Mouse (Mus musculus) kidney, postnatal 0 days (tissue): Measurements from ENCODE around the gene Rnf152. TPM values are rescaled to one million over a fixed set of nuclear protein-coding genes. Genes with fewer than 3 reads are reported as not detected.
A peak's percentile ranks its signal among the peaks of the same experiment; 100 is the strongest.

ENCODE experiments used
- ATAC-seq: fragments of 200-750 bp; cut with Nextera tagmentation; replicated peaks from 2 replicates; pipeline ENCODE4 v1.8.0; 2017; ENCODE audit warnings: low read depth, moderate number of reproducible peaks, moderate TSS enrichment, moderate library complexity; ENCODE audit not compliant: low FRiP score
- DNase-seq: peaks from one replicate; pipeline ENCODE4 v3.0.0-alpha.2; 2016; ENCODE audit warnings: low spot score
- H3K27ac ChIP-seq: fragments of 300-500 bp; sonication (generic); 2 replicates; pipeline ENCODE4 v1.5.1; 2014; ENCODE audit warnings: mild to moderate bottlenecking
- H3K27me3 ChIP-seq: fragments of 300-500 bp; sonication (generic); 2 replicates; pipeline ENCODE4 v1.6.1; 2014; ENCODE audit warnings: low read length, mixed read lengths; ENCODE audit not compliant: insufficient read depth
- H3K36me3 ChIP-seq: fragments of 300-500 bp; sonication (generic); 2 replicates; pipeline ENCODE4 v1.6.1; 2014; ENCODE audit warnings: low read length, mixed read lengths; ENCODE audit not compliant: insufficient read depth
- H3K4me1 ChIP-seq: fragments of 300-500 bp; sonication (generic); replicated peaks from 2 replicates; pipeline ENCODE4 v1.6.1; 2014; ENCODE audit warnings: antibody characterized with exemption, low read length, mixed read lengths; ENCODE audit not compliant: insufficient read depth
- H3K4me2 ChIP-seq: fragments of 300-500 bp; sonication (generic); 2 replicates; pipeline ENCODE4 v1.6.1; 2014; ENCODE audit warnings: mild to moderate bottlenecking, low read length, moderate library complexity, mixed read lengths
- H3K4me3 ChIP-seq: fragments of 300-500 bp; sonication (generic); replicated peaks from 2 replicates; pipeline ENCODE4 v1.5.1; 2014; ENCODE audit warnings: low read depth, low read length
- H3K9ac ChIP-seq: fragments of 300-500 bp; sonication (generic); 2 replicates; pipeline ENCODE4 v1.6.1; 2014; ENCODE audit warnings: low read depth, low read length
- H3K9me3 ChIP-seq: fragments of 300-500 bp; sonication (generic); replicated peaks from 2 replicates; pipeline ENCODE4 v1.6.1; 2016; ENCODE audit warnings: low read length, inconsistent platforms, mixed read lengths
- CTCF ChIP-seq: IDR thresholded peaks from 2 replicates; pipeline ENCODE4 v1.5.1; 2016; ENCODE audit warnings: antibody characterized with exemption, low read depth, mild to moderate bottlenecking, moderate library complexity
- WGBS: fragments of 180-500 bp; shearing (Covaris S2); extraction: QIAGEN DNeasy Blood & Tissue Kit; methylation state at CpG from one replicate; pipeline ENCODE4 v1.1.7; 2014; 5-methylcytosine and 5-hydroxymethylcytosine counted together
- polyA plus RNA-seq: library from polyadenylated mRNA; unstranded; fragments of >200 nt; fragmentation: Nextera tagmentation; extraction: Ambion mirVana; gene quantifications from 2 replicates; pipeline ENCODE4 v1.2.1, GENCODE M21; 2015

Gene Rnf152
- polyA plus RNA-seq, 1 experiment from 2014 or later: 2.0 TPM

DNA sequence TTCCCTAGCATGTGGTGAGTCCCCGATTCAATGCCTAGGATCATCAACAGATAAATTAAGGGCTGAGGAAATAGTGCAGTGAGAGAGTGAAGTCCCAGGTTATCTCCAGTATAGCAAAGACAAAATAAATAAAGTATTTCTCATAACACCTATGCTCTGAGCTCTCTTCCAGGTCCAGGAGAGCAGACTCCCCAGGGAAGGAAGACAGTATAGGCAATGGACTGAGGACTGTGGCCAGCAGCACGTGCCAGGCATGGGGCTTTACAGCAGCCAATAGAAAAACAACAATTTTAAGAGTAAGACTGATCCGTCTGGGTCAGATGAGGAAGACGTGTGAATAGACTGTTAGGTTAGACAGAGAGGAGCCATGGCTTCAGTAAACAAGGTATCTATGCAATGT lies 69.0 kb downstream of the Rnf152 start:
- H3K4me3 ChIP-seq: no peak overlapping the region
- no peak for ATAC-seq
- H3K36me3 ChIP-seq: no peaks in the 10 kb centered on the region
- no peaks in the 10 kb centered on the region for H3K9me3 ChIP-seq
- DNase-seq: no peak
- H3K4me2 ChIP-seq: no peak overlapping the region
- WGBS: 66% methylated on average over 4 of the region's 4 CpGs
- no peaks in the 10 kb centered on the region for H3K4me1 ChIP-seq
- TF ChIP-seq CTCF: no peak
- no peak overlapping the region for H3K9ac ChIP-seq
- no peak overlapping the region for H3K27ac ChIP-seq
- H3K27me3 ChIP-seq: no peaks in the 10 kb centered on the region

DNA sequence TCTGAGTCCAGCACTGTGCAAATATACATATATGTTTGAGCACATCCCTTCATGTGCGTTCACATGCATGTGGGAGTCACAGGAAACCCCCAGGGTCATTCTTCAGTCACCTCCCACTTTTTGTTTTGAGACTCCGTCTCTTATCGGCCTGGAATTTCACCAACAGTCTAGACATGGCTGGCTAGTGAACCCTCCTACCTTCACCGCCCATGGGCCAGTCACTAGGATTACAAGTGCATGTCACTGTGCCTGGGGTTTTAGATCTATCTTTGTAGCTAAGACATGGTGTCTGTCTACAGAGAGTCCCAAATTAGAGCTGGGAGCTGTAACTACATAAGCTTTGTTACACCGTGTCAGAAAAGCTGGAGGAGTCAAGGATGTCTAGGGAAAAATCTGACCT lies 69.6 kb downstream of the Rnf152 start:
- Histone ChIP-seq H3K4me1 (no peaks in the 10 kb centered on the region), H3K9me3 (no peaks in the 10 kb centered on the region), H3K27ac (no peak overlapping the region), H3K36me3 (no peaks in the 10 kb centered on the region), H3K27me3 (no peaks in the 10 kb centered on the region), H3K9ac (no peak overlapping the region), H3K4me2 (no peak overlapping the region), H3K4me3 (no peak overlapping the region)
- ATAC-seq (no peak), DNase-seq (no peak)
- TF ChIP-seq CTCF: no peak
- 46% methylated on average over 5 of the region's 5 CpGs for WGBS

DNA sequence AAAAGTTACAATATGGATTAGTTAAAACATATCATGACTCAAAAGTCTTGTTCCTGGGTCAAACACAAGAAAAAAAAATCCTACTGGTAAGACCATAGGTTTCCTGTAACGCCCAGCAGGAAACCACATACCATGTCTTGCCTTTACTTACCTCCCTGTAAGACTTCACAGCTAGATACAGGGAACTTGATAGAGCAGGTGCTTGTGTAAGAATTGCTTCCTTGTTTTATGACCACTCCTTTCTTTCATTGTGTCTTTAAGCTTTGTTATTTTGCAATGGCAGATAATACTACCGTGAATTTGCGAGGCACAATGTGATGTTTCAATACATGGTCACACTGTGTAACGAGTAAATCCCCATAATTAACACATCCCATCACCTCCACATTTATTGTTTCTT lies 71.5 kb downstream of the Rnf152 start:
- H3K27me3 ChIP-seq: no peaks in the 10 kb centered on the region
- WGBS: 93% methylated on average over 4 of the region's 4 CpGs
- H3K4me1 ChIP-seq: no peaks in the 10 kb centered on the region
- no peak for TF ChIP-seq CTCF
- no peak overlapping the region for H3K4me3 ChIP-seq
- H3K27ac ChIP-seq: no peak overlapping the region
- ATAC-seq (no peak), DNase-seq (no peak)
- H3K36me3 ChIP-seq: no peaks in the 10 kb centered on the region
- no peak overlapping the region for H3K9ac ChIP-seq
- H3K9me3 ChIP-seq: no peaks in the 10 kb centered on the region
- no peak overlapping the region for H3K4me2 ChIP-seq

DNA sequence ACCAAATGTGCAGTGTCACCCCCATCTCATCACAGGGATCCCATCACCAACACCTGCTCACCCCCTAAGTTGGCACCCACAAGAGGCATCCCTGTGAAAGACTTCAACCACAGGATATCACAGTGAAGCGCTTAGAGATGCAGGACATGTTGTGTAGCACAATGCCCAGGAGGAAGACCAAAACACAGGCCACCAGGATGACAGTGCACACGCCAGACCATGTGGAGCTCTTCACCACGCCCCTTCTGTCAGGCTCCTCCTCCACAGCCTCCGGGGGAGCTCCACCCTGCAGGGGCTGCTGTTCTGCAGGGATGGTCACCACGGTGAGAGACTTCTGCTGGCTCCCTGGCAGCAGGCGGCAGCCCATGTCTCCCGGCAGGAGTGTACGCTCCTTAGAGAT lies 72.4 kb downstream of the Rnf152 start:
- Histone ChIP-seq H3K36me3 (no peaks in the 10 kb centered on the region), H3K9me3 (no peaks in the 10 kb centered on the region), H3K4me3 (no peak overlapping the region), H3K4me1 (no peaks in the 10 kb centered on the region), H3K27ac (no peak overlapping the region), H3K9ac (no peak overlapping the region), H3K4me2 (no peak overlapping the region), H3K27me3 (no peaks in the 10 kb centered on the region)
- WGBS: 59% methylated on average over 8 of the region's 8 CpGs
- ATAC-seq (0 out of 2 replicates have a peak, but pooled peaks have one; percentile 52), DNase-seq (no peak)
- TF ChIP-seq CTCF: no peak

DNA sequence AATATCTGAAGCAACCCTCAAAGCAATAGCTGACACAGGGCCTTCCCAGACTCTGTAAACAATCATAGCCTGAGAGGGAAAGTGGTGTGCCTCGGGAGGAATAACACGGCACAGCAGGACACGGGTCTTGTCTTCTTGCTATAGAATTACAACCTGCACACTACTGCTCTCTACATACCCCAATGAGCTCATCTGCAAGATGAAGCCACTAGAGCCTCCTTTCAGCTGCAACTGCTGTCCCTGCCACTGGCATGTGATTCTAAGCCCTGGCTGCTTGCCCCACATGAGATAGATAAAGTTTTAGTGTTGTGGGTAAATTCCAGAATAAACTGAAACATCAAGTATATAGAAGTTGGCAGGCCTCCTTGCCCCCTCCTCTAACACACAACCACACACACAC lies 75.2 kb downstream of the Rnf152 start:
- H3K36me3 ChIP-seq: no peaks in the 10 kb centered on the region
- no peak for TF ChIP-seq CTCF
- peak; percentile 40 for DNase-seq
- 29% methylated on average over 3 of the region's 3 CpGs for WGBS
- no peak overlapping the region for H3K4me2 ChIP-seq
- H3K4me3 ChIP-seq: no peak overlapping the region
- H3K9me3 ChIP-seq: no peaks in the 10 kb centered on the region
- H3K9ac ChIP-seq: no peak overlapping the region
- no peak overlapping the region for H3K27ac ChIP-seq
- no peak for ATAC-seq
- no peaks in the 10 kb centered on the region for H3K27me3 ChIP-seq
- no peaks in the 10 kb centered on the region for H3K4me1 ChIP-seq

DNA sequence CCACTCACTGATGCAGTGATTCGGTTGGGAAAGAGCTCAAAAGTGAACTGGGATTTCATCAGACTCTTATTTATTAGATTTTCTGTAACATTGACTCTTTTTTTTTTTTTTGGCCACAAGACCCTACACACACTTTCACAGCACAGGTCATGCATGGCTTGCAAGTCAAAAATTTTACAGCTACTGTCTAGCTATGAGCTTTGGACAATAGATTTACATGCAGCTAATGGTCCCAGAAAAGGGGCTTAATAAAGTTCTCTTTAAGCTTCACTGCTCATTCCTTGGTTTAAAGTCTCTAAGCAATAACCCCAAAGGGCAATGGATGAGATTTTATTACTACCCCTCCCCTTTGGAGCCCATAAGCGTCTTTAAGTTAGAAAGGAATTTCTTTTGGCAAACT lies 76.3 kb downstream of the Rnf152 start:
- Histone ChIP-seq H3K27ac (no peak overlapping the region), H3K27me3 (no peaks in the 10 kb centered on the region), H3K9ac (no peak overlapping the region), H3K4me3 (no peak overlapping the region), H3K9me3 (no peaks in the 10 kb centered on the region), H3K36me3 (no peaks in the 10 kb centered on the region), H3K4me1 (no peaks in the 10 kb centered on the region), H3K4me2 (no peak overlapping the region)
- no peak for TF ChIP-seq CTCF
- ATAC-seq: no peak
- 36% methylated on average over 2 of the region's 2 CpGs for WGBS
- DNase-seq: peak; percentile 38

DNA sequence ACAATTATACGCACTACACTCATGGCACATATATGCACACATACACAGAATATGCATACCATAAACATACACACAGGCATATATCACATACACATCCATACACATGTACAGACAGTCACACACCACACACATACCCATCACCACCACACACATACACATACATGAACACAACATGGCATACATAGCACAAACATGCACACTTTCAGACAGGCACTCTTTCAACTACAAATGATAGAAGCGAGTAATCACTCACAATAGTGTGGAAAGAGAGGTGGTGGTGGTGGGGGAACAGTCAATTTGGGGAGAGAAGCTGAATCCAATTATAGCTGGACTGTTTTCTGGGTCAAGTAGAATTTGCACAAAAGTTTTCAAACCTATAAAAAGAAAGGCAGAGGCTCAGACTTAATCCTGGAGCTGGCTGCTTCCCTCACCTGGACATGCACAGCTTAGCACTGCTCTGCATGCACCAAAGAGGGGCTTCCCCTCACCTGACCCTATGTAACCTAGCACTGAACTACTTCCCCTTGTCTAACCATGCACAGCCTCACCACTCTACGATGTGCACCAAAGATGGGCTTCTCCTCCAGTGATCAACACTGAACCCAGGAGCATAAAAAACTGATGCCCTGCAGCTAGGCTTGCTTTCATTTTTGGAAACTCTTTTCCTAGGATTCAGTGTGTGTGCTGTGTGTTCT lies 81.9 kb downstream of the Rnf152 start:
- H3K4me3 ChIP-seq: no peak overlapping the region
- no peaks in the 10 kb centered on the region for H3K4me1 ChIP-seq
- ATAC-seq (no peak; the same call in 1 of the 2 replicates), DNase-seq (no peak)
- no peak for TF ChIP-seq CTCF
- H3K9me3 ChIP-seq: no peaks in the 10 kb centered on the region
- H3K27ac ChIP-seq: no peak overlapping the region
- no peak overlapping the region for H3K4me2 ChIP-seq
- no peaks in the 10 kb centered on the region for H3K27me3 ChIP-seq
- no peaks in the 10 kb centered on the region for H3K36me3 ChIP-seq
- no peak overlapping the region for H3K9ac ChIP-seq
- WGBS: 86% methylated on average over 3 of the region's 3 CpGs
